Mouse (Mus musculus) hindbrain, embryonic 14.5 days (tissue): ENCODE data around the gene Setd3. TPM values are rescaled to one million over a fixed set of nuclear protein-coding genes. Genes with fewer than 3 reads are reported as not detected.

Experiments
- ATAC-seq: fragments of 200-750 bp; cut with Nextera tagmentation; 2 replicates; pipeline ENCODE4 v1.8.0; 2017; ENCODE audit warnings: moderate number of reproducible peaks, mild to moderate bottlenecking, moderate TSS enrichment, moderate library complexity; ENCODE audit not compliant: low FRiP score
- DNase-seq: peaks from one replicate; pipeline ENCODE4 v3.0.0-alpha.2; 2015; ENCODE audit warnings: low spot score
- H3K27ac ChIP-seq: fragments of 300-500 bp; sonication (generic); 2 replicates; pipeline ENCODE4 v1.5.1; 2014; ENCODE audit warnings: mild to moderate bottlenecking, moderate library complexity
- H3K27me3 ChIP-seq: fragments of 300-500 bp; sonication (generic); 2 replicates; pipeline ENCODE4 v1.6.1; 2014; ENCODE audit warnings: mild to moderate bottlenecking, low read length, mixed read lengths; ENCODE audit not compliant: control insufficient read depth, insufficient read depth
- H3K36me3 ChIP-seq: fragments of 300-500 bp; sonication (generic); replicated peaks from 2 replicates; pipeline ENCODE4 v1.6.1; 2014; ENCODE audit not compliant: control insufficient read depth, insufficient read depth
- H3K4me1 ChIP-seq: fragments of 300-500 bp; sonication (generic); replicated peaks from 2 replicates; pipeline ENCODE4 v1.6.1; 2014; ENCODE audit warnings: antibody characterized with exemption, low read length, mixed read lengths; ENCODE audit not compliant: control insufficient read depth, insufficient read depth
- H3K4me2 ChIP-seq: fragments of 300-500 bp; sonication (generic); replicated peaks from 2 replicates; pipeline ENCODE4 v1.6.1; 2014; ENCODE audit warnings: mild to moderate bottlenecking, moderate library complexity
- H3K4me3 ChIP-seq: fragments of 300-500 bp; sonication (generic); replicated peaks from 2 replicates; pipeline ENCODE4 v1.5.1; 2014; ENCODE audit warnings: mild to moderate bottlenecking, low read length
- H3K9ac ChIP-seq: fragments of 300-500 bp; sonication (generic); 2 replicates; pipeline ENCODE4 v1.6.1; 2014
- H3K9me3 ChIP-seq: fragments of 300-500 bp; sonication (generic); 2 replicates; pipeline ENCODE4 v1.6.1; 2016; ENCODE audit warnings: low read length; ENCODE audit not compliant: control insufficient read depth
- WGBS: fragments of 180-500 bp; shearing (Covaris S2); extraction: QIAGEN DNeasy Blood & Tissue Kit; methylation state at CpG from one replicate; pipeline ENCODE4 v1.1.7; 2014; 5-methylcytosine and 5-hydroxymethylcytosine counted together
- polyA plus RNA-seq: library from polyadenylated mRNA; unstranded; fragments of >200 nt; fragmentation: Nextera tagmentation; extraction: Ambion mirVana; gene quantifications from 2 replicates; pipeline ENCODE4 v1.2.1, GENCODE M21; 2014

Setd3 gene
- polyA plus RNA-seq, 1 experiment from 2014 or later = 86.7 TPM

GRCm38 (mm10) chr12:108208726-108209438, 29.8 kb upstream of the Setd3 start:
- Histone ChIP-seq H3K27ac (no peak overlapping the region), H3K9me3 (no peaks in the 10 kb centered on the region), H3K4me2 (no peak overlapping the region), H3K9ac (no peak overlapping the region), H3K4me1 (peaks cover 20% of the 10 kb centered on the region), H3K27me3 (no peaks in the 10 kb centered on the region), H3K36me3 (peaks cover 22% of the 10 kb centered on the region), H3K4me3 (no peak overlapping the region)
- DNase-seq = peak; percentile 78
- WGBS = 28% methylated on average over 13 of the region's 13 CpGs
- ATAC-seq = peak; percentile 49; the same call in 1 of the 2 replicates

GRCm38 (mm10) chr12:108208216-108208615, 29.1 kb upstream of the Setd3 start:
- Histone ChIP-seq H3K4me1 (peaks cover 14% of the 10 kb centered on the region), H3K9me3 (no peaks in the 10 kb centered on the region), H3K4me2 (no peak overlapping the region), H3K27me3 (no peaks in the 10 kb centered on the region), H3K36me3 (peaks cover 27% of the 10 kb centered on the region), H3K9ac (no peak overlapping the region), H3K27ac (no peak overlapping the region), H3K4me3 (no peak overlapping the region)
- DNase-seq = no peak
- ATAC-seq = no peak
- WGBS = 95% methylated on average over 9 of the region's 9 CpGs

GRCm38 (mm10) chr12:108206641-108207040, 27.5 kb upstream of the Setd3 start:
- Histone ChIP-seq H3K4me2 (no peak overlapping the region), H3K36me3 (peaks cover 41% of the 10 kb centered on the region), H3K27ac (no peak overlapping the region), H3K4me1 (no peaks in the 10 kb centered on the region; the same call in 1 of the 2 replicates), H3K9me3 (no peaks in the 10 kb centered on the region), H3K4me3 (no peak overlapping the region), H3K9ac (no peak overlapping the region), H3K27me3 (no peaks in the 10 kb centered on the region)
- peak; percentile 90 for DNase-seq
- ATAC-seq = peak; percentile 64
- WGBS = 6% methylated on average over 5 of the region's 5 CpGs

- Histone ChIP-seq H3K4me2 (no peak overlapping the region), H3K9me3 (no peaks in the 10 kb centered on the region), H3K27me3 (no peaks in the 10 kb centered on the region), H3K27ac (no peak overlapping the region), H3K9ac (no peak overlapping the region), H3K36me3 (peaks cover 58% of the 10 kb centered on the region), H3K4me3 (no peak overlapping the region), H3K4me1 (no peaks in the 10 kb centered on the region; the same call in 1 of the 2 replicates)
- 71% methylated on average over 12 of the region's 12 CpGs for WGBS
- DNase-seq = no peak
- ATAC-seq = no peak
Measured at GRCm38 (mm10) chr12:108204978-108205377, 25.9 kb upstream of the Setd3 start.

GRCm38 (mm10) chr12:108203895-108204294, 24.8 kb upstream of the Setd3 start:
- no peaks in the 10 kb centered on the region for H3K9me3 ChIP-seq
- no peak overlapping the region for H3K9ac ChIP-seq
- H3K4me2 ChIP-seq = no peak overlapping the region
- WGBS = 56% methylated on average over 8 of the region's 8 CpGs
- ATAC-seq (no peak), DNase-seq (no peak)
- H3K27me3 ChIP-seq = no peaks in the 10 kb centered on the region
- peaks cover 69% of the 10 kb centered on the region for H3K36me3 ChIP-seq
- H3K4me1 ChIP-seq = no peaks in the 10 kb centered on the region
- H3K4me3 ChIP-seq = no peak overlapping the region
- no peak overlapping the region for H3K27ac ChIP-seq

- H3K27ac ChIP-seq = no peak overlapping the region
- H3K4me1 ChIP-seq = no peaks in the 10 kb centered on the region
- no peak overlapping the region for H3K4me3 ChIP-seq
- no peak overlapping the region for H3K4me2 ChIP-seq
- ATAC-seq = no peak
- H3K9me3 ChIP-seq = no peaks in the 10 kb centered on the region
- no peak for DNase-seq
- H3K27me3 ChIP-seq = no peaks in the 10 kb centered on the region
- WGBS = 91% methylated on average over 1 of the region's 1 CpGs
- peaks cover 97% of the 10 kb centered on the region for H3K36me3 ChIP-seq
- no peak overlapping the region for H3K9ac ChIP-seq
Measured at GRCm38 (mm10) chr12:108200094-108200493, 21.0 kb upstream of the Setd3 start.

- Histone ChIP-seq H3K27ac (no peak overlapping the region), H3K27me3 (no peaks in the 10 kb centered on the region), H3K4me1 (no peaks in the 10 kb centered on the region), H3K36me3 (peaks cover 98% of the 10 kb centered on the region), H3K4me3 (no peak overlapping the region), H3K4me2 (no peak overlapping the region), H3K9ac (no peak overlapping the region), H3K9me3 (no peaks in the 10 kb centered on the region)
- WGBS = 90% methylated on average over 4 of the region's 4 CpGs
- ATAC-seq (no peak), DNase-seq (no peak)
Measured at GRCm38 (mm10) chr12:108198447-108198846, 19.3 kb upstream of the Setd3 start.

- H3K4me3 ChIP-seq = no peak overlapping the region
- no peak overlapping the region for H3K9ac ChIP-seq
- no peaks in the 10 kb centered on the region for H3K4me1 ChIP-seq
- H3K36me3 ChIP-seq = peaks cover 99% of the 10 kb centered on the region
- 96% methylated on average over 11 of the region's 11 CpGs for WGBS
- H3K27ac ChIP-seq = no peak overlapping the region
- no peaks in the 10 kb centered on the region for H3K27me3 ChIP-seq
- DNase-seq (no peak), ATAC-seq (no peak)
- H3K4me2 ChIP-seq = no peak overlapping the region
- no peaks in the 10 kb centered on the region for H3K9me3 ChIP-seq
Measured at GRCm38 (mm10) chr12:108195761-108196160, 16.6 kb upstream of the Setd3 start.

- Histone ChIP-seq H3K36me3 (peaks cover 97% of the 10 kb centered on the region), H3K9ac (no peak overlapping the region), H3K27ac (no peak overlapping the region), H3K4me2 (no peak overlapping the region), H3K27me3 (no peaks in the 10 kb centered on the region), H3K4me1 (no peaks in the 10 kb centered on the region), H3K4me3 (no peak overlapping the region), H3K9me3 (no peaks in the 10 kb centered on the region)
- 91% methylated on average over 5 of the region's 5 CpGs for WGBS
- ATAC-seq (no peak), DNase-seq (no peak)
Measured at GRCm38 (mm10) chr12:108193878-108194277, 14.8 kb upstream of the Setd3 start.
